Mouse (Mus musculus) heart, embryonic 14.5 days (tissue): Measurements from ENCODE around the gene Radil. TPM values are rescaled to one million over a fixed set of nuclear protein-coding genes. Genes with fewer than 3 reads are reported as not detected.

Source experiments
- ATAC-seq: fragments of 200-750 bp; cut with Nextera tagmentation; 2 replicates; pipeline ENCODE4 v1.8.0; 2017; ENCODE audit warnings: low read depth, moderate TSS enrichment; ENCODE audit not compliant: insufficient number of reproducible peaks, insufficient read depth, low FRiP score
- H3K27ac ChIP-seq, 2 experiments: fragments of 200-500 bp in 1 of 2; fragments of 300-500 bp in 1 of 2; sonication (generic) in 1 of 2; replicated peaks in 1 of 2; 2 replicates each; pipeline ENCODE4 v1.5.1; 2012 to 2014; ENCODE audit warnings: low read depth in 2 of 2, low read length in 2 of 2, control low read depth in 1 of 2, mild to moderate bottlenecking in 1 of 2, mixed read lengths in 1 of 2; ENCODE audit not compliant: control insufficient read depth in 1 of 2, insufficient read depth in 1 of 2
- H3K27me3 ChIP-seq: fragments of 300-500 bp; sonication (generic); 2 replicates; pipeline ENCODE4 v1.6.1; 2014; ENCODE audit warnings: mild to moderate bottlenecking, low read length, control low read depth; ENCODE audit not compliant: control insufficient read depth, insufficient read depth
- H3K36me3 ChIP-seq: fragments of 300-500 bp; sonication (generic); 2 replicates; pipeline ENCODE4 v1.6.1; 2014; ENCODE audit warnings: mild to moderate bottlenecking, control low read depth, low read length, mixed read lengths; ENCODE audit not compliant: control insufficient read depth, insufficient read depth
- H3K4me1 ChIP-seq, 2 experiments: fragments of 200-500 bp in 1 of 2; fragments of 300-500 bp in 1 of 2; sonication (generic) in 1 of 2; 2 replicates each; pipeline ENCODE4 v1.6.1; 2012 to 2014; ENCODE audit warnings: low read length in 2 of 2, control low read depth in 1 of 2, mixed read lengths in 1 of 2; ENCODE audit not compliant: control insufficient read depth in 2 of 2, insufficient read depth in 2 of 2
- H3K4me2 ChIP-seq: fragments of 300-500 bp; sonication (generic); 2 replicates; pipeline ENCODE4 v1.6.1; 2014; ENCODE audit warnings: mild to moderate bottlenecking, low read length
- H3K4me3 ChIP-seq, 2 experiments: fragments of 200-500 bp in 1 of 2; fragments of 300-500 bp in 1 of 2; sonication (generic) in 1 of 2; 2 replicates each; pipeline ENCODE4 v1.5.1; 2012 to 2014; ENCODE audit warnings: low read length in 2 of 2, mild to moderate bottlenecking in 2 of 2, control low read depth in 1 of 2, low read depth in 1 of 2, moderate library complexity in 1 of 2; ENCODE audit not compliant: control insufficient read depth in 1 of 2, insufficient read depth in 1 of 2
- H3K9ac ChIP-seq: fragments of 300-500 bp; sonication (generic); 2 replicates; pipeline ENCODE4 v1.6.1; 2014; ENCODE audit warnings: mild to moderate bottlenecking, low read length
- H3K9me3 ChIP-seq: fragments of 300-500 bp; sonication (generic); 2 replicates; pipeline ENCODE4 v1.6.1; 2016; ENCODE audit warnings: low read length, control low read depth; ENCODE audit not compliant: control insufficient read depth
- WGBS: fragments of 180-500 bp; shearing (Covaris S2); extraction: QIAGEN DNeasy Blood & Tissue Kit; methylation state at CpG from one replicate; pipeline ENCODE4 v1.1.7; 2014; 5-methylcytosine and 5-hydroxymethylcytosine counted together
- polyA plus RNA-seq: library from polyadenylated mRNA; unstranded; fragments of >200 nt; fragmentation: Nextera tagmentation; extraction: Ambion mirVana; gene quantifications from 2 replicates; pipeline ENCODE4 v1.2.1, GENCODE M21; 2014

Gene Radil
- polyA plus RNA-seq, 1 experiment from 2014 or later, result 12.1 TPM

DNA sequence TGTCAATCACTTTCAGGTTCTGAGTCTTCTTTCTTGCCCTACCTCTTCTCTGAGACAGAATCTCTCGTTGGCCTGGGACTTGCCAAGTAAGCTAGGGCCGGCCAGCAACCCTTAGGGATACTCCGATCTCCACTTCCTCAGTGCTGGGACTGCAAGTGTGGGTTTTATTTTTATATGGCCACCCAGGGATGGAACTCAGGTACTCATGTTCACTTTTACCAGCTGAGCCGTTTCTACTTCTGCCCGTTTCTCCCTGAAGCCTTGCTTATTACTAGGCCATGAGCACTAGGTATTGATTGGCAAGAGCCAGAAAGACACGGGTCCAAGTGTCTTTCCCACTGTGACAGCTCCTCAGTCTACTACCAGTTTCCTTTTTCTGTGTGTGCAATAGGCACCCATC is 87.9 kb downstream of the Radil start:
- 85% methylated on average over 6 of the region's 6 CpGs for WGBS
- H3K4me2 ChIP-seq, result peak overlapping the region; percentile 87
- no peak for ATAC-seq

DNA sequence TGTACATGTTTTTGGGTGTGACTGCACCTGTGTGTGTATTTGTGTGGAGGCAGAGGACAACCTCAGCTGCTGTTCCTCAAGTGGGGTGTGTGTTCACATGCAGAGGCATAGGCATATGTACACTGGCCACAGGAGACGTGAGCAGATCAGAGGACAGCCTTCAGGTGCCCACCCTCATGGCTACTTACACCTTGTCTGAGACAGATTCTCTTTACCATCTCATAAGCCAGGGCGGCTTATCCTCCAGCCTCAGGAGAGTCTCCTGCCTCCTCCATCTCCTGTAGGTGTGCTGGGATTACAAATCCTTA is 88.3 kb downstream of the Radil start:
- H3K27me3 ChIP-seq, result no peaks in the 10 kb centered on the region
- 82% methylated on average over 2 of the region's 2 CpGs for WGBS
- no peaks in the 10 kb centered on the region for H3K9me3 ChIP-seq
- H3K4me3 ChIP-seq, result no peak overlapping the region
- H3K36me3 ChIP-seq, result peaks cover 27% of the 10 kb centered on the region
- ATAC-seq, result no peak
- H3K4me1 ChIP-seq, result peaks cover 5 to 6% of the 10 kb centered on the region in 2 experiments; a peak in 2 of 4 replicates
- no peak overlapping the region for H3K9ac ChIP-seq
- peak overlapping the region in 1 of 2 experiments; percentile 81; a peak in 1 of 4 replicates for H3K27ac ChIP-seq
- no peak overlapping the region for H3K4me2 ChIP-seq

More for the DNA sequence above, 87.9 kb downstream of the Radil start:
- Histone ChIP-seq H3K9ac (peak overlapping the region; percentile 70; the same call in 1 of the 2 replicates), H3K4me3 (peak overlapping the region in 1 of 2 experiments; percentile 68; a peak in 2 of 4 replicates), H3K27me3 (no peaks in the 10 kb centered on the region), H3K9me3 (no peaks in the 10 kb centered on the region), H3K36me3 (peaks cover 26% of the 10 kb centered on the region), H3K27ac (peak overlapping the region; percentile 81 to 92), H3K4me1 (peaks cover 5 to 6% of the 10 kb centered on the region in 2 experiments; a peak in 2 of 4 replicates)

DNA sequence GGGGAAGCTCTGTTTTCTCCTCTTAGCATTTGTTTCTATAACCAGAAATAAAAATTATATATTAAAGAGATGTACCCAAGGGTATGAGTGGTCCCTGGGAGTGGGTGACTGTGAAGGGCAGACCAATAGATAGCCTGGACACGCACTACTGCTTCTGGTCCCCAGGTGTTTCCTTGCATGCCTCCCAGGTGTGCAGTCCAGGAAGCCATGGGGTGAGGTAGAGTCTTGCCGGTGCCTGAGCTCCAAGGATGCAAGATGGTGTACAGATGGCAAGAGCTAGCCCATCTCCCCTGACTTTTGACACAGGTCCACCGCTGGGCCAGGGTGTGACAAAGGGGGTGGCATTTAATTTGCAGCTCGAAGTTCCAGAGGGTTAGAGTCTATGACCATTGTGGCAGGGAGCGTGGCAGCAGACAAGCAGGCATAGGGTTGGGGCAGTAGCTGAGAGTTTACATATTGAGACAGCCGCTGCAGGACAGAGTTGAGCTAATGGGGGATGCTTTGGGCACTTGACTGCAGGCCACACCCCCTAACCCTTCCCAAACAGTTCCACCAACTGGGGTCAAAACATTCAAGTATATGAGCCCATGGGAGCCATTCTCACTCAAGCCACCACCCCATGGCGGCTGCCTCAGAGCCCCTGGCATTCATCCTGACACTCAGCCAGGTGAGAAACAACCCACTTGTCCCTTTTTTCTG is 88.8 kb downstream of the Radil start:
- Histone ChIP-seq H3K4me1 (peaks cover 5 to 11% of the 10 kb centered on the region in 2 experiments; a peak in 3 of 4 replicates), H3K9me3 (no peaks in the 10 kb centered on the region), H3K27me3 (no peaks in the 10 kb centered on the region), H3K9ac (no peak overlapping the region), H3K4me2 (no peak overlapping the region), H3K4me3 (no peak overlapping the region), H3K27ac (no peak overlapping the region), H3K36me3 (peaks cover 27% of the 10 kb centered on the region)
- ATAC-seq, result no peak
- 95% methylated on average over 7 of the region's 7 CpGs for WGBS

DNA sequence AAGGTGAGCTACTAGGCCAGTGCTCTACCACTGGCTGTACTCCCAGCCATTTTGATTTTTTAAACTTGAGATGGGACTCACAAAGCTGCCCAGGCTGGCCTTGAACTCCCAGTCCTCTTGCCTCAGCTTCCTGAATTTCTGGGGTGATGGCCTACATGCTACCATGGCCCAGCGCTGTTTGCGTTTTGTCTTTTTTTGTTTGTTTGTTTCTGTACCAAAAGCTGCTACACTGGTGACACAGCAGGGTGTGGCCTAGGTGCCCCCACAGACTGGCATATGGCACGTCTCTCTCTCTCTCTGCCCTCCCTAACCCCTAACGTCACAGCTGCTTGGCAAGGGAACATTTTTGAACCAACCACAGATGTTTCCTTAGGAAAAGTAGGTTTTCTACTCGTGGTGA is 91.1 kb downstream of the Radil start:
- H3K9me3 ChIP-seq, result no peaks in the 10 kb centered on the region
- WGBS, result 81% methylated on average over 5 of the region's 5 CpGs
- H3K36me3 ChIP-seq, result peaks cover 44% of the 10 kb centered on the region
- no peak overlapping the region for H3K4me3 ChIP-seq
- no peak for ATAC-seq
- H3K27ac ChIP-seq, result no peak overlapping the region
- H3K27me3 ChIP-seq, result no peaks in the 10 kb centered on the region
- no peak overlapping the region for H3K4me2 ChIP-seq
- H3K4me1 ChIP-seq, result peaks cover 5 to 11% of the 10 kb centered on the region in 2 experiments; a peak in 3 of 4 replicates
- H3K9ac ChIP-seq, result no peak overlapping the region

GRCm38 (mm10) chr5:142458791-142459557 is 91.9 kb downstream of the Radil start:
- no peak overlapping the region for H3K4me2 ChIP-seq
- no peak overlapping the region for H3K4me3 ChIP-seq

DNA sequence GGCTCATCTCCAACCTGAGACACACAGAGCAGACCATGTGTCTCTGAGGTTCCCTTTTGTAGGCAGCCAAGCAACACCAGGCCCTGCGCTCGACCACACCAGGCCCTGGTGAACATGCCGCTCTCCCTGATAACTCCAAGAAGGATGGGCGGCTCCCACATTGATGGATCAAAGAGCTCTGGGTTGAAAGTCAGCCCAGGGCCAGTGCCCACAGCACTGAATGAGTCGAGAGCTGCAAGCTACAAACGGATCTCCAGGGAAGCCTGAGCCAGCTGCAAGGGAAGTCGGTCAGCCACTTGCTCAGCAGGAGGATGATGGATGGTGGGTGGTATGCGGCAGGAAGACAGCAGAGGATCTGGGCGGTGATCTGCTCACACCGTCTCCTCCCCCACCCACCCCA is 93.6 kb downstream of the Radil start:
- 44% methylated on average over 10 of the region's 10 CpGs for WGBS
- Histone ChIP-seq H3K4me2 (no peak overlapping the region), H3K27me3 (no peaks in the 10 kb centered on the region), H3K4me3 (no peak overlapping the region), H3K27ac (no peak overlapping the region; a peak in 1 of 4 replicates), H3K4me1 (peaks cover 0 to 8% of the 10 kb centered on the region in 2 experiments; a peak in 2 of 4 replicates), H3K9me3 (no peaks in the 10 kb centered on the region), H3K9ac (no peak overlapping the region), H3K36me3 (peaks cover 67% of the 10 kb centered on the region)
- no peak for ATAC-seq

More at GRCm38 (mm10) chr5:142458791-142459557, 91.9 kb downstream of the Radil start:
- peaks cover 53% of the 10 kb centered on the region for H3K36me3 ChIP-seq
- H3K27me3 ChIP-seq, result no peaks in the 10 kb centered on the region
- no peak overlapping the region for H3K27ac ChIP-seq
- no peaks in the 10 kb centered on the region for H3K9me3 ChIP-seq
- H3K4me1 ChIP-seq, result peaks cover 2 to 8% of the 10 kb centered on the region in 2 experiments; a peak in 2 of 4 replicates
- no peak overlapping the region for H3K9ac ChIP-seq
- ATAC-seq, result no peak
- WGBS, result 86% methylated on average over 17 of the region's 17 CpGs

DNA sequence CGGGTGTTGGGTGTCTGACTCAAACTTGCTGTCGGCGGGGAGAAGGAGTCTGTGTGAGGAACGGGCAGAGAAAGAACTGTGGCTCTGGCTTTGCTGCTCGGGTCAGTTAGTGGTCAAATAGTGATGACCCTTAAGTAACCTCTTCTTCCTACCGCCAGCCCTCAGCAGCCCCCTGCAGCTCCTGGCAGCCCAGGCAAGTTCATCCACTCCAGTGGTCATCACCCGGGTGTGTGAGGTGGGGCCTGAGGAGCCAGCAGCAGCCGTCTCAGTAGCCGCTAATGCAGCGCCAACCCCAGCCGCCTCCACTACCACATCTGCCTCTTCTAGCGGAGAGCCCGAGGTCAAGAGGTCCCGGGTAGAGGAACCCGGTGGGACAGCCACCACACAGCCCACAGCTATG is 94.6 kb downstream of the Radil start:
- ATAC-seq, result no peak
- Histone ChIP-seq H3K27me3 (no peaks in the 10 kb centered on the region), H3K4me3 (no peak overlapping the region), H3K36me3 (peaks cover 70% of the 10 kb centered on the region), H3K4me1 (peaks cover 0 to 8% of the 10 kb centered on the region in 2 experiments; a peak in 2 of 4 replicates), H3K9ac (no peak overlapping the region), H3K4me2 (no peak overlapping the region), H3K9me3 (no peaks in the 10 kb centered on the region), H3K27ac (no peak overlapping the region)
- 66% methylated on average over 15 of the region's 15 CpGs for WGBS
